Mouse (Mus musculus) CD4-positive helper T cell, adult 2 months (primary cell): ENCODE data around the gene Acbd6.

Experiments used
- DNase-seq: peaks from one replicate; pipeline ENCODE4 v3.0.0-alpha.2; 2012; ENCODE audit warnings: low read depth, missing footprints, low spot score

Gene Acbd6

GRCm38 (mm10) chr1:155558012-155558842 is at the start of gene Acbd6:
TSS of gene Acbd6 (plus strand) at chr1:155558120.
- peak; percentile 87 for DNase-seq

DNA sequence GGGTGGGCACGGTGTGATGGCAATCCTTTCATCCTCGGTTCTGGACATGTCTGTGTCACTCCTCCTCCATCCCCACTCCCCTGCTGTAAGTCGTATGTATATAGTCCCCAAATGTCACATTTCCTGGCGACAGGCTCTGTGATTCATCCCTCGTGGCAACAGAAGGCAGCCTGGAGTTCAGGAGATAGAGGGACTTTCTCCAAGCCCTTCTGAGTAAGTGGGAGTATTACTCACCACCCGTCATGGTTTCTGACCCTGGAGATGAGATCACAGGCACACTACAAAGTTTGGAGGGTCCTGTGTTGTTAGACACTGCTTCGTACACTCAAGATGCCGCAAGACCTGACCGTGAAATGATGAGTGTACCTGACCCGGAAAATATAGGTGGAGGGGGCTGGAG is 47.7 kb upstream of the Acbd6 start:
- DNase-seq = no peak

GRCm38 (mm10) chr1:155515866-155516265 is 42.1 kb upstream of the Acbd6 start:
- DNase-seq = no peak

DNA sequence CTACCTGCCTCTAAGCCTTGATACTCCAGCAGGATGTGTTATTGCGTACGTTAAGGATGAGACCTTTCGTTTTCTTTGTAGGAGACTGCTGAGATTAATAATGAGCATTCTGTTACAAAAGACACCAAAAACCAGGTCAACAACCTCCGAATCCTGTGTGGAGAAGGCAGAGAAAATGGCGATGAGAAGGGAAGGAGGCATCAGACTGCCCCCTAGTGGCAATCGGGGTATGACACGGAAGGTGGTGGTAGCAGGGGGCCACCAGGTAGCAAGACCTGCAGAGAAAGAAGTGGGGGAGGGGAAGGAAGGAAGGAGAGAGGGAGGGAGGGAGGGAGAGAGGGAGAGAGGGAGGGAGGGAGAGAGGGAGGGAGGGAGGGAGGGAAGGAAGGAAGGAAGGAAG is 41.3 kb upstream of the Acbd6 start:
- DNase-seq = peak; percentile 38

GRCm38 (mm10) chr1:155517060-155517459 is 40.9 kb upstream of the Acbd6 start:
- DNase-seq = no peak

DNA sequence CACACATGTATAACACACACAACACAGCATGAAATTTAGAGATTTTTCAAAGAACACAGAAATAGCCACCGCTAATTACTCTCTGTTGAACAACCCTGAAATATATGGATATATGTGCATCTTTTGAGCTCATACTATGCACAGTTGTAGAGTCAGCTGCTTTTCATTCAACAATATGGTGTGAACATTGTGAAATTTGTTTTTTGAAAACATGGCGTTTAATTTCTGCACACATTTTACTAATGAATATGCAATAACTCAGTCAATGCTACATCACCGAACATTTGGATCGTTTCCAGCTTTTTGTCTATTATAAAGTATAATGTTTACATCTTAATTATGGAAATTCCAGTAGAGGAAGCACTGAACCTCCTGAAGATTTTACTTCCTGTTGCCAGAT is 37.6 kb upstream of the Acbd6 start:
- no peak for DNase-seq

DNA sequence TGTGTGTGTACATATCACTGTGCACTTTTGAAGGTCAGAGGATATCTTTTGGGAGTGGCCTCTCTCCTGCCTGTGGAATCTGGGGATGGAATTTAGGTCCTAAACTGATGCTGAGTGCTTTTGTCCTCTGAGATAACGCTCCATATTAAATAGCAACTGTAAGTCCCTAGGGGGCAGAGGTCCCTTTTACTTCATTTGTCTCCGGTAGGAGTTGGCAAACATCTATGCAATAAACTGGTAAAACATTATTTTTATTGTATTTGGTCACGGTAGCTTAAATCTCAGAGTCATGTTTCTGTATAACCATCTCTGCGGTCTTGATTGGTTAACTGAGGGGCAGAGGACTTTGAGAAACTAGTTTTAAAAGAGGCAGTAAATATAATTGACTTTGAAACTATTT is 35.4 kb upstream of the Acbd6 start:
- DNase-seq = no peak

DNA sequence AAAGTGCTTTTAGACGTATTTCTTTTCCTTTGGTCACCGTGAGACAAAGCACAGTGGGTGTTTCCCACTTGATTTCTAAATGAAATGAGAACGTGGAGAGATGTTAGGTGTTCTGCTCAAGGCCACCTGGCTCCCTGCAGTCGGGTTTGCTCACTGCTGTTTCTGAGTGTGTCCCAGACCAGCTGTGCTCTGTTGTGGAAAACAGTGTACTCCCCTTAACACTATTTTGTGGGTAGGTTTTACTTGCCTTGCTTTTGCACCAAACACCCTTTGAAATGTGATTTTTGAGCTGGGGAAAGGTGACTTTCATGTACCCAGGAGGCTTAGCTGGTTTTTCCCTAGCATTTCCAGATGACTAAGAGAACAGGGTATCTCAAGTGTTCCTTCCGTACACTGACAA is 31.7 kb upstream of the Acbd6 start:
- no peak for DNase-seq

- DNase-seq = no peak
Measured at GRCm38 (mm10) chr1:155527027-155527786, 30.7 kb upstream of the Acbd6 start.

GRCm38 (mm10) chr1:155527787-155528158 is 30.1 kb upstream of the Acbd6 start:
- no peak for DNase-seq

- DNase-seq = no peak
Measured at GRCm38 (mm10) chr1:155528405-155529119, 29.4 kb upstream of the Acbd6 start.

GRCm38 (mm10) chr1:155529120-155529963 is 28.6 kb upstream of the Acbd6 start:
- no peak for DNase-seq

- DNase-seq = no peak
Measured at GRCm38 (mm10) chr1:155530561-155531457, 27.1 kb upstream of the Acbd6 start.

GRCm38 (mm10) chr1:155532396-155532795 is 25.5 kb upstream of the Acbd6 start:
- no peak for DNase-seq

GRCm38 (mm10) chr1:155532833-155533688 is 24.9 kb upstream of the Acbd6 start:
- no peak for DNase-seq

DNA sequence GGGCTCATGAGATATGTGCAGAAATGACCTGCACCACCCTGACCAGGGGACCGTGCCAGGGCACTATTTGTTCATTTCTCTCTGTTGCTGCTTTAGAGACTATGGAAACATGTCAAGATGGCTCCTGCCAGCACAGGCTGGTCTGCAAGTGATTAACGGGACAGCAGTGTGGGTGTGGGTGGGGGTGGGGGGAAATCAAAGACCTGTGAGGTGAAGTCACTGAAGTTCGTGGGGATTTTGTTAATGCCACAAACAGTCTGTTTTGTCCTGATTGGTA is 24.3 kb upstream of the Acbd6 start:
- no peak for DNase-seq

DNA sequence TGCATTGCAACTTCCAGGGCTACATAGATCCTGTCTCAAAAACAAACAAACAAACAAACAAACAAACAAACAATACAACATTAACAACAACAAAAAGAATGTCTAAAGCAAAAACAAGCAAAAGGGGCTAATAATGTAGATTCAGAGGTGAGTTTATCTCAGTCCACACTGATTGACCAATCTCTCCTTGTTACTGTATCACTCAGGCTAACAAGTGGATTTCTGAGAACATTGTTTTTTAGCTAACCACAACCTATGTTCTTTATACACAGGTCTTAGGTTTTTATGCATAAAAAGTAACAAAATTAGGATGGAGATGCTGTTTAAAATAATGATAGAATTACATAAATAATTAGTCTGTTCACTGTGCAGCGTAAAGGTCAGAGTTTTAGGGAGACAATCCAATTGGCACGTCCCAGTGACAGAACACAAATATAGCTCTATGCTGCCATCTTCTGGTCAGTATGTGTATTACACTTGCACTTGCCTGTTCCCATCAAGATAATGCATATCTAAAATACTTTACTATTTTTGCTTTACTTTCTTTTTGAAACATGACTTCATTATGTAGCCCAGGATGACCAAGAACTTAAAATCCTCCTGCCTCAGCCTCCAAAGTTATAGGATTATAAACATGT is 20.8 kb upstream of the Acbd6 start:
- peak; percentile 50 for DNase-seq

- no peak for DNase-seq
Measured at GRCm38 (mm10) chr1:155538006-155538405, 19.9 kb upstream of the Acbd6 start.

DNA sequence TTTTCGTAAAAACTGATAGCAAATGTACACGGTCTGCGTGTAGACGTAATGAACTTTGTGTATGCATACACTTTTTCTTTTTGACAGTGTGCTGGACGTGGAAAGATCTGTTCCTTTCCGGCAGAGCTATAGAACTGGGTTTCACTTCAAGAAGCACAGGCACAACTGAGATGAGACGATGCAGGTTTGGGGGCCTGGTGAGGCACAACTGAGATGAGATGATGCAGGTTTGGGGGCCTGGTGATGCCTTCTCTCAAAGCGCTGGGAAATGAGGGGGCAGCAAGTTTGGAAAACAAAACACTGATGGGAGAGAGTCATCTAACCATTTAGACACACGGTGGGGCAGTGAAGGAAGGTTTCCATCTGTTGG is 293 bp upstream of the Acbd6 start:
- no peak for DNase-seq
